Mouse (Mus musculus) liver, embryonic 14.5 days (tissue): Measurements from ENCODE around the gene Bcl2. TPM values are rescaled to one million over a fixed set of nuclear protein-coding genes. Genes with fewer than 3 reads are reported as not detected.

Experiments
- ATAC-seq: fragments of 200-750 bp; cut with Nextera tagmentation; 2 replicates; pipeline ENCODE4 v1.8.0; 2017; ENCODE audit warnings: moderate number of reproducible peaks, mild to moderate bottlenecking, moderate library complexity; ENCODE audit not compliant: insufficient read depth
- DNase-seq, 3 experiments: peaks; one replicate each; pipeline ENCODE4 v3.0.0-alpha.2; 2012 to 2013; ENCODE audit warnings: low read depth in 3 of 3, low spot score in 3 of 3
- H3K27ac ChIP-seq: fragments of 300-500 bp; sonication (generic); 2 replicates; pipeline ENCODE4 v1.5.1; 2014; ENCODE audit warnings: moderate library complexity, mild to moderate bottlenecking, control low read depth, inconsistent platforms
- H3K27me3 ChIP-seq: fragments of 300-500 bp; sonication (generic); 2 replicates; pipeline ENCODE4 v1.6.1; 2014; ENCODE audit warnings: mild to moderate bottlenecking, low read length, moderate library complexity; ENCODE audit not compliant: control insufficient read depth, insufficient read depth
- H3K36me3 ChIP-seq: fragments of 300-500 bp; sonication (generic); replicated peaks from 2 replicates; pipeline ENCODE4 v1.6.1; 2014; ENCODE audit warnings: low read depth; ENCODE audit not compliant: control insufficient read depth, insufficient read depth
- H3K4me1 ChIP-seq, 2 experiments: fragments of 200-500 bp in 1 of 2; fragments of 300-500 bp in 1 of 2; sonication (generic) in 1 of 2; replicated peaks; 2 replicates each; pipeline ENCODE4 v1.6.1; 2012 to 2014; ENCODE audit warnings: antibody characterized with exemption in 1 of 2, inconsistent platforms in 1 of 2, low read length in 1 of 2; ENCODE audit not compliant: control insufficient read depth in 2 of 2, insufficient read depth in 2 of 2
- H3K4me2 ChIP-seq: fragments of 300-500 bp; sonication (generic); 2 replicates; pipeline ENCODE4 v1.6.1; 2014; ENCODE audit warnings: low read depth, mild to moderate bottlenecking, control low read depth, moderate library complexity
- H3K4me3 ChIP-seq, 2 experiments: fragments of 200-500 bp in 1 of 2; fragments of 300-500 bp in 1 of 2; sonication (generic) in 1 of 2; 2 replicates each; pipeline ENCODE4 v1.5.1; 2012 to 2014; ENCODE audit warnings: low read depth in 2 of 2, low read length in 2 of 2, mild to moderate bottlenecking in 2 of 2, control low read depth in 1 of 2, inconsistent platforms in 1 of 2, moderate library complexity in 1 of 2; ENCODE audit not compliant: insufficient read depth in 1 of 2
- H3K9ac ChIP-seq: fragments of 300-500 bp; sonication (generic); replicated peaks from 2 replicates; pipeline ENCODE4 v1.6.1; 2014; ENCODE audit warnings: mild to moderate bottlenecking, control low read depth, moderate library complexity
- H3K9me3 ChIP-seq: fragments of 300-500 bp; sonication (generic); 2 replicates; pipeline ENCODE4 v1.6.1; 2016; ENCODE audit warnings: low read length, mixed read lengths; ENCODE audit not compliant: control insufficient read depth
- CTCF ChIP-seq: IDR thresholded peaks from 2 replicates; pipeline ENCODE4 v1.5.1; 2016; ENCODE audit warnings: antibody characterized with exemption, low read depth, control low read depth
- EP300 ChIP-seq: IDR thresholded peaks from 2 replicates; pipeline ENCODE4 v1.6.1; 2016; ENCODE audit warnings: antibody characterized with exemption, low read depth
- WGBS: fragments of 180-500 bp; shearing (Covaris S2); extraction: QIAGEN DNeasy Blood & Tissue Kit; methylation state at CpG from one replicate; pipeline ENCODE4 v1.1.7; 2014; ENCODE audit not compliant: insufficient replicate concordance; 5-methylcytosine and 5-hydroxymethylcytosine counted together
- polyA plus RNA-seq, 2 experiments: library from polyadenylated mRNA; depleted of rRNA in 1 of 2; stranded (reverse) in 1 of 2; unstranded in 1 of 2; fragments of >200 nt; fragmentation: Nextera tagmentation in 1 of 2; extraction: Ambion mirVana in 1 of 2; gene quantifications; 2 replicates each; pipeline versions ENCODE4 v1.2.1 to v1.2.3; 2012 to 2014

Bcl2 gene
- polyA plus RNA-seq, 2 experiments = 0.38 to 0.43 TPM

- no peak overlapping the region for H3K4me2 ChIP-seq
- WGBS = 56% methylated on average over 8 of the region's 8 CpGs
- H3K27ac ChIP-seq = no peak overlapping the region
- no peak overlapping the region for H3K9ac ChIP-seq
- ATAC-seq (no peak), DNase-seq (no peak)
- H3K4me1 ChIP-seq = peaks cover 0 to 12% of the 10 kb centered on the region in 2 experiments; a peak in 2 of 4 replicates
- TF ChIP-seq CTCF (no peak), EP300 (no peak)
- H3K27me3 ChIP-seq = no peaks in the 10 kb centered on the region
- no peaks in the 10 kb centered on the region for H3K36me3 ChIP-seq
- no peaks in the 10 kb centered on the region for H3K9me3 ChIP-seq
- H3K4me3 ChIP-seq = no peak overlapping the region
Measured at GRCm38 (mm10) chr1:106553846-106554802, 159.9 kb downstream of the Bcl2 start.

- 46% methylated on average over 7 of the region's 7 CpGs for WGBS
- Histone ChIP-seq H3K9me3 (no peaks in the 10 kb centered on the region), H3K27ac (no peak overlapping the region), H3K4me2 (no peak overlapping the region), H3K4me1 (peaks cover 0 to 12% of the 10 kb centered on the region in 2 experiments; a peak in 2 of 4 replicates), H3K27me3 (no peaks in the 10 kb centered on the region), H3K9ac (no peak overlapping the region), H3K4me3 (no peak overlapping the region), H3K36me3 (no peaks in the 10 kb centered on the region)
- ATAC-seq (no peak), DNase-seq (no peak)
- TF ChIP-seq CTCF (no peak), EP300 (no peak)
Measured at GRCm38 (mm10) chr1:106552856-106553255, 161.2 kb downstream of the Bcl2 start.

- Histone ChIP-seq H3K4me3 (no peak overlapping the region), H3K9me3 (no peaks in the 10 kb centered on the region), H3K27ac (no peak overlapping the region), H3K9ac (no peak overlapping the region), H3K4me1 (peaks cover 0 to 12% of the 10 kb centered on the region in 2 experiments; a peak in 2 of 4 replicates), H3K36me3 (no peaks in the 10 kb centered on the region), H3K27me3 (no peaks in the 10 kb centered on the region), H3K4me2 (no peak overlapping the region)
- ATAC-seq (no peak), DNase-seq (no peak)
- 37% methylated on average over 3 of the region's 3 CpGs for WGBS
- no peak for TF ChIP-seq CTCF
Measured at GRCm38 (mm10) chr1:106550580-106550979, 163.5 kb downstream of the Bcl2 start.

- TF ChIP-seq CTCF (no peak), EP300 (no peak)
- ATAC-seq = no peak
- Histone ChIP-seq H3K4me2 (no peak overlapping the region), H3K9me3 (no peaks in the 10 kb centered on the region), H3K27ac (no peak overlapping the region), H3K9ac (no peak overlapping the region), H3K4me3 (no peak overlapping the region), H3K36me3 (no peaks in the 10 kb centered on the region), H3K27me3 (no peaks in the 10 kb centered on the region), H3K4me1 (peaks cover 0 to 8% of the 10 kb centered on the region in 2 experiments; a peak in 2 of 4 replicates)
- no peak for DNase-seq
- 22% methylated on average over 5 of the region's 5 CpGs for WGBS
Measured at GRCm38 (mm10) chr1:106549025-106549424, 165.0 kb downstream of the Bcl2 start.

GRCm38 (mm10) chr1:106544817-106545612, 169.1 kb downstream of the Bcl2 start:
- Histone ChIP-seq H3K9ac (no peak overlapping the region), H3K4me1 (peaks cover 0 to 4% of the 10 kb centered on the region in 2 experiments; a peak in 2 of 4 replicates), H3K27me3 (no peaks in the 10 kb centered on the region), H3K27ac (no peak overlapping the region), H3K9me3 (no peaks in the 10 kb centered on the region), H3K4me3 (no peak overlapping the region), H3K36me3 (no peaks in the 10 kb centered on the region), H3K4me2 (no peak overlapping the region)
- no peak for TF ChIP-seq EP300
- peak; percentile 47 for TF ChIP-seq CTCF
- ATAC-seq (no peak), DNase-seq (no peak)
- WGBS = 30% methylated on average over 6 of the region's 6 CpGs
